Comparison of ENCODE assay signal across 8 mouse cellular contexts in genomic region chr11:102227270-102228190, GRCm38 (mm10). TPM values are rescaled to one million over a fixed set of nuclear protein-coding genes. Genes with fewer than 3 reads are reported as not detected.
DNase-seq lines count a peak whose midpoint lies in the region; ATAC-seq lines count a peak whose summit lies in the region.

No protein-coding gene starts in this region.

- H3K27me3 ChIP-seq in kidney, embryonic 16.5 days (ENCODE audit: insufficient read depth, low read length): 0 out of 2 replicates have a peak, but pooled peaks cover 2% of the 10 kb centered on the region
- no peaks in the 10 kb centered on the region for H3K27me3 ChIP-seq in embryonic facial prominence, embryonic 11.5 days (ENCODE audit: control insufficient read depth, insufficient read depth, low read length)
- no peaks in the 10 kb centered on the region for H3K27me3 ChIP-seq in hindbrain, embryonic 16.5 days (replicated peaks; ENCODE audit: control insufficient read depth, insufficient read depth, low read length)
- no peaks in the 10 kb centered on the region for H3K27me3 ChIP-seq in neural tube, embryonic 13.5 days

- 25% methylated on average over 12 of the region's 12 CpGs for WGBS in kidney, embryonic 16.5 days
- WGBS in embryonic facial prominence, embryonic 11.5 days: 20% methylated on average over 12 of the region's 12 CpGs
- WGBS in hindbrain, embryonic 16.5 days: 7% methylated on average over 12 of the region's 12 CpGs
- WGBS in neural tube, embryonic 13.5 days: 8% methylated on average over 12 of the region's 12 CpGs

- no peaks in the 10 kb centered on the region for H3K9me3 ChIP-seq in kidney, embryonic 16.5 days (ENCODE audit: low read length)
- H3K9me3 ChIP-seq in embryonic facial prominence, embryonic 11.5 days (replicated peaks; ENCODE audit: control insufficient read depth, low read length): no peaks in the 10 kb centered on the region
- no peaks in the 10 kb centered on the region for H3K9me3 ChIP-seq in hindbrain, embryonic 16.5 days (ENCODE audit: control insufficient read depth, low read length)
- H3K9me3 ChIP-seq in neural tube, embryonic 13.5 days: no peaks in the 10 kb centered on the region

- H3K4me2 ChIP-seq in kidney, embryonic 16.5 days (replicated peaks; ENCODE audit: low read depth, low read length): peak overlapping the region; percentile 89
- peak overlapping the region; percentile 85 for H3K4me2 ChIP-seq in embryonic facial prominence, embryonic 11.5 days (ENCODE audit: low read depth, low read length)
- peak overlapping the region; percentile 63 for H3K4me2 ChIP-seq in hindbrain, embryonic 16.5 days (ENCODE audit: low read length)
- peak overlapping the region; percentile 90 for H3K4me2 ChIP-seq in neural tube, embryonic 13.5 days

- no peak overlapping the region for H3K27ac ChIP-seq in kidney, embryonic 16.5 days (ENCODE audit: low read length)
- H3K27ac ChIP-seq in embryonic facial prominence, embryonic 11.5 days (replicated peaks; ENCODE audit: low read depth, low read length): peak overlapping the region; percentile 35; the same call in 1 of the 2 replicates
- H3K27ac ChIP-seq in hindbrain, embryonic 16.5 days (ENCODE audit: low read depth, low read length): peak overlapping the region; percentile 4; the same call in 1 of the 2 replicates
- H3K27ac ChIP-seq in neural tube, embryonic 13.5 days (replicated peaks): peak overlapping the region; percentile 95

- no peaks in the 10 kb centered on the region for H3K36me3 ChIP-seq in kidney, embryonic 16.5 days (ENCODE audit: insufficient read depth, low read length)
- no peaks in the 10 kb centered on the region for H3K36me3 ChIP-seq in embryonic facial prominence, embryonic 11.5 days (replicated peaks; ENCODE audit: control insufficient read depth, insufficient read depth, low read depth, low read length)
- no peaks in the 10 kb centered on the region for H3K36me3 ChIP-seq in hindbrain, embryonic 16.5 days (ENCODE audit: control insufficient read depth, insufficient read depth, low read length)
- H3K36me3 ChIP-seq in neural tube, embryonic 13.5 days: peaks cover 5% of the 10 kb centered on the region

- H3K4me3 ChIP-seq in kidney, embryonic 16.5 days (ENCODE audit: low read length): peak overlapping the region; percentile 82
- H3K4me3 ChIP-seq in embryonic facial prominence, embryonic 11.5 days (ENCODE audit: low read depth, low read length): peak overlapping the region; percentile 93
- peak overlapping the region; percentile 84 for H3K4me3 ChIP-seq in hindbrain, embryonic 16.5 days (ENCODE audit: low read length)
- H3K4me3 ChIP-seq in neural tube, embryonic 13.5 days: peak overlapping the region; percentile 81

- DNase-seq in kidney, adult 9 months: no peak
- no peak for DNase-seq in embryonic facial prominence, embryonic 11.5 days (ENCODE audit: low spot score)
- DNase-seq in adrenal gland, adult 8-10 months: no peak
- no peak for DNase-seq in lung, postnatal 10 days

- no peak for ATAC-seq in kidney, embryonic 16.5 days (ENCODE audit: low FRiP score, low TSS enrichment)
- peak; percentile 45 for ATAC-seq in embryonic facial prominence, embryonic 11.5 days (replicated peaks; ENCODE audit: insufficient number of reproducible peaks, low FRiP score, low TSS enrichment, low read depth)
- ATAC-seq in hindbrain, embryonic 16.5 days: peak; percentile 9; the same call in 1 of the 2 replicates
- ATAC-seq in neural tube, embryonic 13.5 days (ENCODE audit: low read depth): peak; percentile 32; the same call in 1 of the 2 replicates
- no peak for ATAC-seq in activated CD4-positive, CD25-positive, alpha-beta regulatory T cell, adult 4 months

- H3K9ac ChIP-seq in kidney, embryonic 16.5 days (replicated peaks; ENCODE audit: low read length): peak overlapping the region; percentile 32; the same call in 1 of the 2 replicates
- H3K9ac ChIP-seq in embryonic facial prominence, embryonic 11.5 days (replicated peaks; ENCODE audit: low read length): peak overlapping the region; percentile 32
- peak overlapping the region; percentile 58 for H3K9ac ChIP-seq in hindbrain, embryonic 16.5 days (ENCODE audit: low read depth, low read length)
- H3K9ac ChIP-seq in neural tube, embryonic 13.5 days: peak overlapping the region; percentile 97

- peaks cover 45% of the 10 kb centered on the region for H3K4me1 ChIP-seq in kidney, embryonic 16.5 days (ENCODE audit: insufficient read depth, low read length)
- peaks cover 19% of the 10 kb centered on the region for H3K4me1 ChIP-seq in embryonic facial prominence, embryonic 11.5 days (ENCODE audit: control insufficient read depth, insufficient read depth, low read length)
- H3K4me1 ChIP-seq in hindbrain, embryonic 16.5 days (ENCODE audit: control insufficient read depth, insufficient read depth, low read depth, low read length): peaks cover 49% of the 10 kb centered on the region
- peaks cover 74% of the 10 kb centered on the region for H3K4me1 ChIP-seq in neural tube, embryonic 13.5 days (replicated peaks)

RNA-seq across cellular contexts. Expression of gene Hdac5, which starts 2.4 kb away (rescaled TPM):
- polyA plus RNA-seq in kidney, embryonic 16.5 days (2015; fragmentation: Nextera tagmentation; extraction: Ambion mirVana): 51.5 and 59.8 TPM in 2 replicates
- 21.9 and 24.0 TPM in 2 replicates for polyA plus RNA-seq in embryonic facial prominence, embryonic 11.5 days (2014; fragmentation: Nextera tagmentation; extraction: Ambion mirVana)
- polyA plus RNA-seq in hindbrain, embryonic 16.5 days (2015; fragmentation: Nextera tagmentation; extraction: Ambion mirVana): 75.8 and 83.0 TPM in 2 replicates
- 84.4 and 88.7 TPM in 2 replicates for polyA plus RNA-seq in neural tube, embryonic 13.5 days (2015; fragmentation: Nextera tagmentation; extraction: Ambion mirVana)
- total RNA-seq in adrenal gland, adult 8-10 months (2022): 100 to 1,000 TPM; 100 to 175 (median 132) TPM
- 1 to 10 TPM; 6.0 to 9.3 TPM for polyA plus RNA-seq in activated CD4-positive, CD25-positive, alpha-beta regulatory T cell, adult 4 months (2017; shearing (Covaris generic))

RNA-seq across cellular contexts. Expression of gene BC030867, which starts 21.2 kb away (rescaled TPM):
- 21.2 and 24.6 TPM in 2 replicates for polyA plus RNA-seq in kidney, embryonic 16.5 days (2015; fragmentation: Nextera tagmentation; extraction: Ambion mirVana)
- polyA plus RNA-seq in embryonic facial prominence, embryonic 11.5 days (2014; fragmentation: Nextera tagmentation; extraction: Ambion mirVana): 20.8 and 20.9 TPM in 2 replicates
- 2.9 and 3.6 TPM in 2 replicates for polyA plus RNA-seq in hindbrain, embryonic 16.5 days (2015; fragmentation: Nextera tagmentation; extraction: Ambion mirVana)
- polyA plus RNA-seq in neural tube, embryonic 13.5 days (2015; fragmentation: Nextera tagmentation; extraction: Ambion mirVana): 1.9 and 3.7 TPM in 2 replicates
- total RNA-seq in adrenal gland, adult 8-10 months (2022): under 1 TPM; 0.41 to 0.83 (median 0.56) TPM
- polyA plus RNA-seq in activated CD4-positive, CD25-positive, alpha-beta regulatory T cell, adult 4 months (2017; shearing (Covaris generic)): 1 to 10 TPM; 2.0 to 3.8 TPM

RNA-seq across cellular contexts. Expression of gene G6pc3, which starts 38.1 kb away (rescaled TPM):
- polyA plus RNA-seq in kidney, embryonic 16.5 days (2015; fragmentation: Nextera tagmentation; extraction: Ambion mirVana): 46.0 and 49.9 TPM in 2 replicates
- 33.3 and 37.1 TPM in 2 replicates for polyA plus RNA-seq in embryonic facial prominence, embryonic 11.5 days (2014; fragmentation: Nextera tagmentation; extraction: Ambion mirVana)
- polyA plus RNA-seq in hindbrain, embryonic 16.5 days (2015; fragmentation: Nextera tagmentation; extraction: Ambion mirVana): 44.3 and 45.9 TPM in 2 replicates
- 29.1 and 31.6 TPM in 2 replicates for polyA plus RNA-seq in neural tube, embryonic 13.5 days (2015; fragmentation: Nextera tagmentation; extraction: Ambion mirVana)
- 100 to 1,000 TPM; 143 to 173 (median 158) TPM for total RNA-seq in adrenal gland, adult 8-10 months (2022)
- polyA plus RNA-seq in activated CD4-positive, CD25-positive, alpha-beta regulatory T cell, adult 4 months (2017; shearing (Covaris generic)): 10 to 100 TPM; 24.6 to 36.3 TPM

RNA-seq across cellular contexts. Expression of gene Asb16, which starts 41.0 kb away (rescaled TPM):
- polyA plus RNA-seq in kidney, embryonic 16.5 days (2015; fragmentation: Nextera tagmentation; extraction: Ambion mirVana): not detected in 2 replicates
- 0.11 TPM in 1 of 2 replicates, not detected in the other for polyA plus RNA-seq in embryonic facial prominence, embryonic 11.5 days (2014; fragmentation: Nextera tagmentation; extraction: Ambion mirVana)
- polyA plus RNA-seq in hindbrain, embryonic 16.5 days (2015; fragmentation: Nextera tagmentation; extraction: Ambion mirVana): 0.09 and 0.11 TPM in 2 replicates
- not detected in 2 replicates for polyA plus RNA-seq in neural tube, embryonic 13.5 days (2015; fragmentation: Nextera tagmentation; extraction: Ambion mirVana)
- total RNA-seq in adrenal gland, adult 8-10 months (2022): 1 to 10 TPM in 2 of 4 experiments, under 1 TPM in 2; 0.20 to 1.2 (median 0.78) TPM
- polyA plus RNA-seq in activated CD4-positive, CD25-positive, alpha-beta regulatory T cell, adult 4 months (2017; shearing (Covaris generic)): not detected

RNA-seq across cellular contexts. Expression of gene Lsm12, which starts 42.4 kb away (rescaled TPM):
- polyA plus RNA-seq in kidney, embryonic 16.5 days (2015; fragmentation: Nextera tagmentation; extraction: Ambion mirVana): 90.2 and 108 TPM in 2 replicates
- 71.3 and 76.5 TPM in 2 replicates for polyA plus RNA-seq in embryonic facial prominence, embryonic 11.5 days (2014; fragmentation: Nextera tagmentation; extraction: Ambion mirVana)
- polyA plus RNA-seq in hindbrain, embryonic 16.5 days (2015; fragmentation: Nextera tagmentation; extraction: Ambion mirVana): 99.0 and 116 TPM in 2 replicates
- 112 and 116 TPM in 2 replicates for polyA plus RNA-seq in neural tube, embryonic 13.5 days (2015; fragmentation: Nextera tagmentation; extraction: Ambion mirVana)
- total RNA-seq in adrenal gland, adult 8-10 months (2022): 10 to 100 TPM; 67.2 to 86.9 (median 81.0) TPM
- polyA plus RNA-seq in activated CD4-positive, CD25-positive, alpha-beta regulatory T cell, adult 4 months (2017; shearing (Covaris generic)): 10 to 100 TPM; 44.8 to 78.5 TPM

Comparison
In these comparisons a context has a peak if more than half of its experiments do, and no peak if none do; other contexts are left out.
1. ATAC-seq: peak in embryonic facial prominence, embryonic 11.5 days (single experiment), hindbrain, embryonic 16.5 days (single experiment) and neural tube, embryonic 13.5 days (single experiment); none in kidney, embryonic 16.5 days (single experiment) and activated CD4-positive, CD25-positive, alpha-beta regulatory T cell, adult 4 months (single experiment).
2. H3K9ac ChIP-seq: peak in every context shown above with its lines; median percentile 97 in neural tube, embryonic 13.5 days; 58 in hindbrain, embryonic 16.5 days; 32 in kidney, embryonic 16.5 days; 32 in embryonic facial prominence, embryonic 11.5 days.
3. Peak in every context shown above with its lines, with median percentiles within 50 percentile points of each other: H3K4me2 ChIP-seq and H3K4me3 ChIP-seq.